Mouse (Mus musculus) left cerebral cortex, adult 9 months (tissue): ENCODE results near the gene Pla1a.

Experiments used
- DNase-seq, 2 experiments: peaks; one replicate each; pipeline ENCODE4 v3.0.0; 2022; ENCODE audit warnings: low spot score in 2 of 2

Gene Pla1a

GRCm38 (mm10) chr16:38434295-38434795, 1.4 kb upstream of the Pla1a start:
- no peak for DNase-seq

GRCm38 (mm10) chr16:38433514-38433913, 569 bp upstream of the Pla1a start:
- DNase-seq, result no peak

- DNase-seq, result no peak
Measured at GRCm38 (mm10) chr16:38431446-38432185, 1.3 kb downstream of the Pla1a start.

- DNase-seq, result no peak
Measured at GRCm38 (mm10) chr16:38425799-38426198, 7.1 kb downstream of the Pla1a start.

GRCm38 (mm10) chr16:38425374-38425773, 7.6 kb downstream of the Pla1a start:
- no peak for DNase-seq

- no peak for DNase-seq
Measured at GRCm38 (mm10) chr16:38414953-38415352, 18.0 kb downstream of the Pla1a start.

- no peak for DNase-seq
Measured at GRCm38 (mm10) chr16:38408416-38408815, 24.5 kb downstream of the Pla1a start.

GRCm38 (mm10) chr16:38407584-38407983, 25.4 kb downstream of the Pla1a start:
- no peak for DNase-seq

- DNase-seq, result no peak
Measured at GRCm38 (mm10) chr16:38406708-38407107, 26.2 kb downstream of the Pla1a start.

GRCm38 (mm10) chr16:38406293-38406692, 26.7 kb downstream of the Pla1a start:
- no peak for DNase-seq

GRCm38 (mm10) chr16:38403639-38404038, 29.3 kb downstream of the Pla1a start:
- DNase-seq, result no peak

GRCm38 (mm10) chr16:38401468-38401867, 31.5 kb downstream of the Pla1a start:
- DNase-seq, result no peak

GRCm38 (mm10) chr16:38400311-38400960, 32.5 kb downstream of the Pla1a start:
- DNase-seq, result no peak

- DNase-seq, result peak in 1 of 2 experiments; percentile 25
Measured at GRCm38 (mm10) chr16:38399531-38400231, 33.3 kb downstream of the Pla1a start.

GRCm38 (mm10) chr16:38399076-38399475, 33.9 kb downstream of the Pla1a start:
- no peak for DNase-seq

- DNase-seq, result no peak
Measured at GRCm38 (mm10) chr16:38398266-38398665, 34.7 kb downstream of the Pla1a start.

- DNase-seq, result no peak
Measured at GRCm38 (mm10) chr16:38396155-38396554, 36.8 kb downstream of the Pla1a start.

- DNase-seq, result no peak
Measured at GRCm38 (mm10) chr16:38395060-38395730, 37.8 kb downstream of the Pla1a start.

- no peak for DNase-seq
Measured at GRCm38 (mm10) chr16:38394191-38394618, 38.7 kb downstream of the Pla1a start.

GRCm38 (mm10) chr16:38392126-38392894, 40.6 kb downstream of the Pla1a start:
- DNase-seq, result peak in 1 of 2 experiments; percentile 35

GRCm38 (mm10) chr16:38390322-38390721, 42.6 kb downstream of the Pla1a start:
- no peak for DNase-seq
